Mouse (Mus musculus): ENCODE measurements at regions not wholly inside any gene's neighbourhood (a gene's known extent, or its start where the extent isn't known, plus 50 kb on each side); places are given as distances from the start of the nearest gene placed in this dataset.

DNA sequence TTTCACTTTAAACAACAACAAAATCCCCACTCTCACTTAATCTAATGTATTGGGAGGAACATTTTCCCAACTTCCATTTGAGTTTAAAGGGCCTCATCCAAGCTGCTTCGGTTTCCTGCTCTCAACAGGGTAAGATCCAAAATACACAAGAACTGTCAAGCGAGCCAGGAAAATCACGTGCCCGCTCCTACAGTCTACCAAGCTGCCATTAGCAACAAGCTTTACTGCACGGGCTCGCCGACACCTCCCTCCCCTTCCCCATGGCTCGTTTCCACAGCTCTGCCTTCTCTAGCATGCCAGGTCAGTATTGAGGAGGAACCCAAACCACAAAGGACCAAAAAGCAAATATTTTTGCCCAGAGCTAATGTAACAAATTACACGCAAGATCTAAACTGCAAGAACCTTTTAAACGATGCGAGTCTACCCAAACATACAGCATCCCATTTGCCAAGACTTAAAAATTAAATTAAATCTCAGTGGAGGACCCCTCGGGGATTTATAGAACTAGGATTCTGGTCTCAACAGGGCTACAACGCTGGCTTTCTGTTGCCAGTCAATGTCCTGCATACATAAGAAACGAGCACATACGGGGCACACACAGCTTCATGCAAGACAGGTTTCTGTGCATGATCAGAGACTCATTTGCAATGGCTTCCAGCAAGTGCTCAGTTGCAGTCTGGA, 435.4 kb upstream of the Jarid2 start:
- no peak for DNase-seq (ENCODE audit: low spot score in 2 of 2)

DNA sequence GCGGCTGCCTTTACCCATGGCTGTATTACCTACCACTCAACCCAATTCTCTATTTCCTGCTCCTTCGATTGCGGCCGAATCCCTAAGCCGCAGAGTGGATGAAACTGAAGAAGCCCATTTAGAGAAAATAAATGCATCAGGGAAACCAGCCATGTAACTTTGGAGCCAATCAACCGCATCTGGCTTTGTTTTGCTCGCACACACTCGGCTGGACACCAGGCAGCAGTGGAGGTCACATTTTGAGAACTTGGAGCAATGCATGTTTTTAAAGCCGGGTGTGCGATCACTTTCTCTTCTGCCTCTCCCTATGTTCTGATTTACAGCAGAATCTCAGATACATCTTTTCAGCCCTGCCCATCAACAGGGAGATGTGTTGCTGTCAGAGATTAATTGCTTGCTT, 433.7 kb upstream of the Jarid2 start:
- no peak for DNase-seq (ENCODE audit: low spot score in 2 of 2)

DNA sequence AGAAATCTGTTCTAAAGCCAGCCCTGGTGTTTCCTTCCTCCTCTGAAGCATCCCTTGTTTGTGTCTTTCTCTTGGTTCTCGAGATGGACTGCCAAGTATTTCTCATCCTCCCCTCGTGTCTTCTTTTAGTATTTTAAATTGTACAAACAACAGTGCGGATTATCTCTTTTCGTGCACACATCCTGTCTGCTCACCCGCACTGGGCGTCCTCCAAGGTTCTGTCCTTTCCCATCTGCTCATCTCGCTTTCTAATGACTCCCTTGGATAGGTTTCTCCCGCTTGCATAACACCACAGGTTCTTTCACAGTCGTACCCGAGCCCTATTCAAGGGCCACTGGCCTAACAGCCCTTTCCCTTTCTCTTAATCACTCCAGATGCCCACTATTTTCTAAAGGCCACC, 428.7 kb upstream of the Jarid2 start:
- no peak for DNase-seq (ENCODE audit: low spot score in 2 of 2)

DNA sequence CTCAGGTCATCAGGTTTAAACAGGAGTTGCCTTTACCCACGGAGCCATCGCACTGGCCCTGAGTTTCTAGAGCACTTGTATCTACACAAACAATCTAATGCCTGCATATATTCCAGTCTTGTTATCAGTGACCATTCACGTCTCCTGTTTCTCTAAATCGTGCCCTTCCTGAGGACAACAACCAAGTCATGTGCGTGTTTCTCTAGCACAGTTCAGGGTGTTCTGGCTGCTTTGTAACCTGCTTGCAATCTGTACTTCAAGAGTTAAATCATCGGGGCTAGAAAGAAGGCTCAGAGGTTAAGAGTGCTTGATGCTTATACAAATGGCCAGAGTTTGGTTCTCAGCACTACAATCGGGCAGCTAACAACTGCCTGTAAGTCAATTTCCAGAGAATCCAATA, 428.1 kb upstream of the Jarid2 start:
- no peak for DNase-seq (ENCODE audit: low spot score in 2 of 2)

DNA sequence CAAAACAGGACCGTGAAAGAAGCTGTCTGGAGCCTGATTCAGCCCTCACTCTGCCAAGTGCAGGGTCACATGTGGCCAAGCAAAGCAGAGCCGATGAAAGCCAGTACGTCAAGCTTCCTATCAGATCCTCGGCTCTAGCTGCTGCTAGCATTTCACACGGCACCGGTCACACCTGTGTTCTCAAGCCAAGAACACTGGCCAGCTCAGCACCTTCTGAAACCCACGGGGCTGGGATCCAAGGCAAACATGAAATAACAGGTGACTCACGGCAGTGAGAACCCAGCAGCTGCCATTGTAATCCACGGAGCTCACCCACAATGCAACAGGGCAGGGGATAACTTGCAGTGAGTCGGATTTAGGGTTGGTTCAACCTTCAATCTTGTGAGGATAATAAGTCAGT, 427.3 kb upstream of the Jarid2 start:
- no peak for DNase-seq (ENCODE audit: low spot score in 2 of 2)

DNA sequence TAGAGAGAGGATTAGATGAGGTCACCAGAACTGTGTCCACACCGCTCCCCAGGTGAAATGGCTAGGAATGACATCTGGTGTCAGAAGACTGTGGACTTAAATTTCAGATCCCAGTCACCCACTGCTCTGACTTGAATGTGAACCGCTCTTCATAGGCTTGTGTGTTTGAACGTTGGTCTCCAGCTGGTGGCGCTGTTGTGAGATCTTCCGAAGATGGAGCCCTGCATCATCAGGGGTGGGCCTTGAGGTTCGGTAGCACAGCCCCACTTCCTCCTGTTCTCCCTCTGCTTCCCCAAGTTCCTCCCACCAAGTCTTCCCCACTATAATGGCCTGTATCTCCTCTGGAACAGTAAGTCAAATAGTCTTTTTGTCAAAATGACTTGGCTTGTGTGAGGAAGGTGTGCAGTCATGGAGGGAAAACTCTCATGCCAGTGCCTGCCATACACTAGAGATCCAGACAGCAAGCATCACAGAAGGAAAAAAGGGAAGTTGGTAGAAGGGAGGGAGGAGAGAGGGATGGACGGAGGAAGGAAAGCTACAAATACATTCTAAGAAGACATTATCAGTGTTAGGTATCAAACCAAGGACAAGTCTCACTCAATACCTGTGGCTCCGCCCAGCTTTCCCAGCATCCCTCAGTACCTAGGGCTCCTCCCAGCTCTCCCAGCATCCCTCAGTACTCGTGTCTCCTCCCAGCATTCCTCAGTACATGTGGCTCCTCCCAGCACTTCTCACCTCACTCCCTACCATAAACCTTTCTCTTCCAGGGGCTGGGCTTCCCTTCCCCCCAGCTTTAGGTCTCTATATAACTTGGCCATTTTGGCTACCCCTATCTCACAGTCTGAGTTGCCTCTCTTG, 423.9 kb upstream of the Jarid2 start:
- peak; percentile 8 to 48 for DNase-seq (ENCODE audit: low spot score in 2 of 2)

DNA sequence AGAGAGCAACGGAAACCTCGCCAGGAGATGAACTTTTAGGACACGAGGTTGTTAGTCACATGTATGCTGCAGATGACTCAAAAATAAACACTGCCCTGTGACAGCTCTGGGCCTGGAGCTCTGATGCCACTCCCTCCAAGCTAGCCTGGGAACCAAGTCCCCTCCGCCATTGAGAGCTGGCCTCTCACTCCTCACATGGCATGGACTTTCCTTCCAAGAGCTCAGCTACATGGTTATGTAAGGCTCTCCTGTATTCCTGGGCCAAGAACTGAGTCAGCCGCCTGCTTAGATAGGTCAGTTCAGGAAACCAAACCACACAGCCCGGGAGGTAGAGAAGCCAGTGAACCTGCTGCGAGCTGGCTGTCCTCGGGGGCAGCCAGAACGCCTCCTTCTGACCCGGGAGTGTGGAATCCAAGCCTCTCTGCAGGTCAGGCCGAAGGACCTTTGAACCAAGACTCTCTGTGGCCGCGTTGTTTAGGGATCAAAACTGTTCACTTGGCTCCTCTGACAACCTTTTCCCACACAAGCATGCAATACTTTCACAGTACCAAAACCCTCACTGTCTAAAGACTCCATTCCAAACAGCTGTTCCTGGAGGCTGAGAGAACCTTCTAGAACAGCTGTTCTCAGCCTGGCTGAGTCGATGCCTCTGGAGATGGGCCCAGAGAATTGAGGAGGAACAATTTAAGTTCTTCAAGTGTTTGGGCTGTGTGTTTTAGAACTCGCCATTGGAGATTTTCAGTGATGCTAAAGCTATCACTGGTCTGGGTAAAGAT, 422.8 kb upstream of the Jarid2 start:
- DNase-seq (ENCODE audit: low spot score in 2 of 2): no peak

DNA sequence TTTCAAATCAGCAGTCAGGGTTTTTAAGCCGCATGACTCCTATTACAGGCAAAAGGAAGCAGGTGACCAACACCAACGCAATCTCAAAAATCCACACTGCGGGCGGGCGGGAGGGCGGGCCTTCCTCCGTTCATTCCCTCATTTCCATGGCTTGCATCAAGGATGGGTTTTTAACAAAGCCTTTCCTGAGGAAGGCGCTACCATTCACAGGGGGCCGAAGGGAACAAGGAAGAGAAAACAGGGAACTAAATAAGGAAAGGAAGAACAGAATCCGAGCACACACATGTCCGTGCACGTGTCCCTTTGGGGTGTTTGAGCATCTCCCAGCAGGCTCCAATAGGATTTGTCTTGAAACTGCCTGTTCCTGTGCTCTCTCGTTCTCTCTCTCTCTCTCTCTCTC, 421.0 kb upstream of the Jarid2 start:
- DNase-seq (ENCODE audit: low spot score in 2 of 2): no peak

DNA sequence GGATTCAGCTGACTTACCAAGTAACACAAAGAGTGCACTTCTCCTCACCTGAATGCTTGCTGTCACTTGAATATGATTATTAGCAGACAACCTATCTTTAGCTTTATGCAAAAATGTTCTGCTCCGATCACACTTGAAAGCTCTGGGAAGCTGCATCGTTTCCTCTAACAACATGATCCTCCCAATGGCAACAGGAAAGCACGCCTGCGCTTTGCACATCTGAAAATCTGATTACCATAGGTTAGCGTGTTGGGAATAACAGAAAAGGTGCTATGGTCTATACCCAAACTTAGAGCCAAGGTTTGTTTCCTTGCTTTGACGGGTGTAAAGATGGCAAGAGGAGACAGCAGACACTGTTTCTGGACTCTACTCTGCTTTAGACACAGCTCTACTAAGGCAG, 417.0 kb upstream of the Jarid2 start:
- no peak for DNase-seq (ENCODE audit: low spot score in 2 of 2)

DNA sequence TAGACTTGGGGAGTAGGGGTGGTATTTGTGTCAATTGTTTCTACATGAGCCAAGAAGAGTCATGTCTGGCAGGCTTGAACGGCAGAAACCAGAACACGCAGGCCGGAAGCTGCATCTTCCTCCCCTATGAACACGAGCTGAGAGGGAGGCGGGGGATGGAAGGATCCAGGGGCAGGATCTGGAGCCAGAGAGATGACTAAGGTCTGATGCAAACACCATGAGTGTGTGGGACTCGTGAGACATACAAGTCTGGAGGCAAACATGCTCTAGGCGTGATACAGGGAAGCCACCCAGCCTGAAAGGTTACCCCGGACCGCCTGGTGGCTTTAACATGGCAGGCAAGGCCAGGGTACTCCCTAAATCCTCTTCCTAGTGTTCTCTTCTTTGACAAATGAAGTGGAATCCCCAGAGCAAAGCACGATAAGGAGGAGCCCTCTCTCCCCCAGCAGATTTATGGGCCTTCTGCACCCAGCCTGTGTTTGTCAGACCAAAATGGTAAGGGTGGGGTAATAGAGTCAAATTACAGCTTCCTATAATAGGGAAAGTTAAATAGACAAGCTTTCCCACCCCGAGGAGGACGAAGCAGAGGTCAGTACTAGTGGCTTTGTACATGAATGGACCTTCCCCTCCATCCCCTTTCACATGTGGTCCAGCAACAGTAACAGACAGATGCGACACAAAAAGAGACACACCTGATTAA, 412.4 kb upstream of the Jarid2 start:
- no peak for DNase-seq (ENCODE audit: low spot score in 2 of 2)

DNA sequence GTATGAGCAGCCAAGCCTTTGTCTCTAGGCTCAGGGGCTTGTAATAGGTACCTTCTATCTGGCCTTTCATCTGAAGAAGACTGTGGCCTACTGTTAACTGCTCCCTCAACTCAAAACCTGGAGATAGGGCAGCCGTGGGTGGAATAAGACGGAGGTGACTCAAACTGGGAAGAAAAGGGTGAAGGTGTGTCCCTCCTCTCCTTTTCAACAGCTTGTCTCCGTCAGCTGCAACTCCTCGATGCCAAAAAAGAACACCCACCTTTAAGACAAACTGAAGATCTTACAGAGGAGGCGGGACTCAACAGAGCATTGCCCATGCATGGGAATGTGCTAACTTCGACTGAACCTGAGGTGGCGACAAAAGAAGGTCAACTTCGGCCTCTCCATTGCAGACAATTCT, 411.7 kb upstream of the Jarid2 start:
- DNase-seq (ENCODE audit: low spot score in 2 of 2): no peak

DNA sequence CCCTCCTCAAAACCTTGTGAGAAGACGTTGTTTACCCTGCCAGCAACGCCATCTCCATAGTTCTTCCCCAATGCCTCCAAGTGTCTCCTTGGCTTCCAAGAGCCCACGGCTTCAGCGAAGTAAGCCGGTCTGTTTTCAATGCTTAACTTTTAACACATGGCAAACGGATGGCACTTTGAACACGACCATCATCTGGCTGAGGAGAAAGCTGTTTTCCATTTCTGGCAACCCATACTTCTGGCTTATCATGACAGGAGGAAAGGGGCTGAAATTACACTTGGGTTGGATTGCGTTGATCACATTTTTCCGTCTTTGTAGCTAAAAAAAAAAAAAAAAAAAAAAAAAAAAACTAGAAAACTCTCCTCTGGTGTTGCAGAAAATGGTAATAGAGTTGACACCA, 410.2 kb upstream of the Jarid2 start:
- no peak for DNase-seq (ENCODE audit: low spot score in 2 of 2)

DNA sequence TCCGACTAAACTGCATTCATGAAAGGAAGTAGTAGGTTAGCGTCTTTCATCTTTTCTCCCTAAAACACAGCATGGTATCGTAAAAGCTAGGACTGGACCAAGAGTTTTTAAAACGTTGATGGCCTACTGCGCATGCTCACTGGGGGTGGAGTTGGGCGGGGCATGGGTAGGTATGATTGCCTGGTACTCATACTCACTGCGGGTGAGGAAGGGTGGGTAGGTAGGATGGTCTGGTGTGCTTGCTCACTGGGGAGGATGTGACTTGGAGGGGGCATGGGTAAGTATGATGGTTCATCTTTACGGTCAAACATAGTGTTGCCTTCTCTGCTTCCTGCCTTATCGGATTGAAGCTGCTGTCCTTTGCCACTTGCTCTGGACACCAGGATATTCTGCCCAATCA, 409.8 kb upstream of the Jarid2 start:
- no peak for DNase-seq (ENCODE audit: low spot score in 2 of 2)

DNA sequence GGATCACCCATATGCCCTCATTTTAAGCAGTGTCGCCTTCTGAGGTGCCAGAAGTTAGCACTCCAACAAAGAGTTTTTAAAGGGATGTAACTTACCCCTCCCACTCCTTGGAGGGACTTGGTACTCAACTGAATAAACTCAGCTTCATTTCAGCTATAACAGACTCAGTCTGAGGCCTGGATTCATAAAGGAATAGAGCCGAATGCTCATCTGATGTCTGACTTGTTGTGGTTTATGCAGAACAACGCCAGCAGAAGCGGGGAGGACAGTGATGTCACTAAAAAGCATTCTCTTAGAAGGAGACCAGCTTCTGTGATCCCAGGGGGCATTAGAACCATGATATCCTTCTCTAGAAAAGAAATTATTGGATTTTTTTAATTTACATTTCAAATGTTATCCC, 409.0 kb upstream of the Jarid2 start:
- DNase-seq (ENCODE audit: low spot score in 2 of 2): no peak

DNA sequence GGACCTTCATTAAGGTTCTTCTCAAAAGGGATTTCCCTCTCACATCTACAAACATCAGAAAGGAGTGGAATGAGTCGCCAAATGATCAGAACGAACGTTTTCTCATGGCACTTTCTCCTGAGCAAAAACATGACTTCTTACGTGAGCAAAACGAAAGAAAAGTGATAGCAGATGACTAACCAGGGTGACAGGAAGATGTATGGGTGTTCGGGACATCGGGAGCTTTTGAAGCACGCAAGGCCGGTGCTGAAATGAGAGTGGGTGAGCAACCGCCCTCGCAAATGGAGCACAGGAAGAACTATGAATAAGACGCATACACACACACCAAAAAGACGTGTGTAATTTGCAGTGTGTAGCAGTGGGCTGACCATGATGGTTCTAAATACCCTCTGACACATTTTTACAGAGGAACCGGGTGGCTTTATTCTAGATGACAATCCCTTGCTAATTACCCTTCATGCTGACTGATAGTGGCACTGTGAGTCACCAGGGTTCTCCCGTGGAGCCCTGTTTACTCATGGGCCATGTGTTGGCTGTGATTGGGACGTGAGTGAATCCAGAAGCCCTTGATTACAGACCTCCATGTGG, 408.2 kb upstream of the Jarid2 start:
- no peak for DNase-seq (ENCODE audit: low spot score in 2 of 2)

DNA sequence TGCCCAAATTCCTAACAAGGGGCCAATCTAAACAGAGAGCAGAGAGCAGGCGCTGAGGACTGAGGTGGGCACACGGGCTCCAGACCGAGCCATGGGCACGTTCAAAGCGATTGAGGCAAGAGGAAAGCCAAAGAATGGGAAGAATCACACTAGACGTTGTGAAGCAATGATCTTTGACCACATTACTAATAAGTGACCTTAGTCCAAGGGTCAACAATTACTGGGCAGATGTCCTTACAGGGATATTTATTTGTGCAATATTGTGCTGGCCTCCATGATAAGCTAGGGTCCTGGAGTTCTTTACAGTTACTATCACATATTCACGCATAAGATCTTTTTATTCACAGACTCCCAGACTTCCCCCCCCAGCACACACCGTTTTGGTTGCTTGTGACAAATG, 400.9 kb upstream of the Jarid2 start:
- DNase-seq (ENCODE audit: low spot score in 2 of 2): no peak

DNA sequence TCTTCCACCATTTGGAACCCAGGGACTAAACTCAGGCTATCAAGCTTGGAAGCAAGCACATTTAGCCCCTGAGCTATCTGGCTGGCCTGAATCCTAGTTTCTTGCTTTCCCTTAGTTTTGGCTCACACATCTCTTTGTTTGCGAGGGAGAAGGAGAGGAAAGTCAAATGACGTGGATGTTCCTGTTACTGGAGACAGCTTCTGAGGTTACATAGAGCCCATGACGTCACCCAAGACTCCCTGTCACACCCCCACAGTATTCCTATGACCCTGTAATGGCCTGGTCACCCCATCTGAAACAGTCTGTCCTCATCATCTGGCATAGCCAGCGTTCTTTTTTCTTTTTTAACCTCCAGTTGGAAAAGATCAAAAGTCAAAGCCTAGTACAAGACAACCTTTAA, 400.1 kb upstream of the Jarid2 start:
- DNase-seq (ENCODE audit: low spot score in 2 of 2): no peak

DNA sequence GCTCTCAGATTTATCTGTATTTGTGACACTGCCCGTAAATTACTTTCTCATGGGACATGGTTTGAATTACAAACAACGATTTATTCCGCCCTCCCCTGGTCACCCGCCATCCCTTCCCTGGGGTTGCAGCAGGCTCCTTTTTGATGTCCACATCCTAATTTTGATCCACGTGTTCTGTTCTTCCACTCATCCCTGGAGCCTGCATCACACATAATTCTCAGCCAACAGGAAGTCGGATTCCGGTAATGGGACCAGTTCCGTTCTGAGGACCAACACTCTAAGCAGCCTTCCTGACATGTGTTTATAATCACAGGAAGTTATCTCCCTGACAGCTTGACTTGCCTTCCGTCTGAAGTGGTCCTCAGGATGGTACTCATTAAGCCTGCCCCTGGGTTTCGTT, 399.6 kb upstream of the Jarid2 start:
- no peak for DNase-seq (ENCODE audit: low spot score in 2 of 2)

DNA sequence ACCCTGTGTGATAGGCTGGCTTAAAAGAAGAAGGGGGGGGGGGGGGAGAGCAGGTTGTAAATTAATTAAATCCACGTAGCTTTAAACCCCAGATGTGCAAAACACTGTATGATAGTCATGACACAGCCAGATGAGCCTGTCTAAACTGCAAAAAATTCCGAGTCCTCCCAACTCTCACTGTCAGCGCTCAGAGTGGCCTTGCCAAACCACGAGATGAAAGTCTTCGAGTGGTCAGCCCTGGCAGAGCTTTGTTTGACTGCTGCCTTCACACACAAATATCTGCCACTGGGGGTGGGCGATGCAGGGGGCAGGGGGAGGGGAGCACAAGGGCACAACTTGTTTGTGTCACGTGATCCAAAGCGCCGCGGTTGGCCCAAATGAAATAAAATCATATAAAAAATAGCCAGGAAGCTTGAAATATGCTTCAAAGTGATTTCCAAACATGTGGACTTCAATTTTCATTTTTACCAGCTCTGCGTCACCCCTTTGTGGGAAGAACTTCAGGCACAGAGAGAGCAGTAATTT, 396.5 kb upstream of the Jarid2 start:
- DNase-seq (ENCODE audit: low spot score in 2 of 2): no peak

DNA sequence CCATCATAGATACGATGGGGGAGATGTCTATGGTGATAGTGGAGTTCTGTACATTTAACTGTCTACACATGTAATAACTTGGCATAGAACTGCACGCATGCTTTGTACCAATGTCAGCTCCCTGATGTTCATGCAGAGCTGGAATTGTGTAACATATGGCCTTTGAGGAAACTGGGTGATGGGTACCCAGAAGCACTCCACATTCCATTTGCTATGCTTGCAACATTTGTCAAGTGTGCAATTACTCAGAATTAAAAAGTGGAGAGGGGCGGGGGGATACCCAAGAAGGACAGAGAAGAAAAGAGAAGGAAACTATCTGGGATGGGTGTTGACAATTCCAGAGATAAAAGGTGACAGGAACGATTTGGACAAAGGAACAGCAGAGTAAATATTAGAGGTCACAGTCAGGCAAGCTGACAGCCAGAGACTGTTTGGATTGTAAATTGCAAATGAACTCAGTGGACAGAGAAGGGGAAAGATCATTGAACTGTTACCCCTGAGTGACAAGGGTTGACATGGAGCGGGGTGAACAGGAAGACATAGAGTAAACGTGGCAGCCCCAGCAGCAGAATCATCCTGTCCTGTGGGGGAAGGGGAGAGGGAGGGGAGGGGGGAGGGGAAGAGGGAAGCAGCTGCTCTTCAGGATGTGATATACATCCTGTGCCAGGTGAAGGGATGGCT, 390.1 kb upstream of the Jarid2 start:
- DNase-seq (ENCODE audit: low spot score in 2 of 2): no peak

DNA sequence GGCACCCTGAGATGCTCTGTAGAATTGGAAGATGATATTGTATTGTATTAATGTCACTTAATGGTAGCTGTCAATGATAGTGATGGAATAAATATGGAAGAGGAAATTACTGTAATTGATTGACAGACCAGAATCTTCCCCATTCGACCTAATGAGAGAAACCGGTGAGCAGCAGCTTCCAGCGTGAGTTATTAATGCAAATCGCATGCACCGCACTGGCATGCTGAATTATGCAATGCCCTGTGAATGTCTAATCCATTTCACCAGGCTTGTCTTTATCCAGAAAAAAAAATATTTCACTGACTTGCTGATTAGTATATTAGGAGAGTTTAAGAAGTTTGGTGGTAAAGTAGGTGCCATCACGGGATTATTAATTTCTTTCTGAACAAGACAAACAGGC, 384.2 kb upstream of the Jarid2 start:
- DNase-seq (ENCODE audit: low spot score in 2 of 2): no peak
